Mouse (Mus musculus) forebrain, embryonic 13.5 days (tissue): ENCODE measurements around the gene Zg16. TPM values are rescaled to one million over a fixed set of nuclear protein-coding genes. Genes with fewer than 3 reads are reported as not detected.
A peak's percentile ranks its signal among the peaks of the same experiment; 100 is the strongest.
"Not testable (repeated sequence)": the region's sequence is repeated elsewhere in the genome, so short reads cannot be mapped to it uniquely, and the experiment has no call there.

Source experiments
- ATAC-seq: fragments of 200-750 bp; cut with Nextera tagmentation; 2 replicates; pipeline ENCODE4 v1.8.0; 2017
- H3K27ac ChIP-seq: fragments of 300-500 bp; sonication (generic); 2 replicates; pipeline ENCODE4 v1.5.1; 2015; ENCODE audit warnings: inconsistent platforms, mild to moderate bottlenecking, moderate library complexity
- H3K27me3 ChIP-seq: fragments of 300-500 bp; sonication (generic); 2 replicates; pipeline ENCODE4 v1.6.1; 2015; ENCODE audit warnings: mild to moderate bottlenecking, inconsistent platforms
- H3K36me3 ChIP-seq: fragments of 300-500 bp; sonication (generic); 2 replicates; pipeline ENCODE4 v1.6.1; 2015; ENCODE audit warnings: mild to moderate bottlenecking, inconsistent platforms; ENCODE audit not compliant: poor library complexity, severe bottlenecking
- H3K4me1 ChIP-seq: fragments of 300-500 bp; sonication (generic); 2 replicates; pipeline ENCODE4 v1.6.1; 2015; ENCODE audit warnings: inconsistent platforms
- H3K4me2 ChIP-seq: fragments of 300-500 bp; sonication (generic); 2 replicates; pipeline ENCODE4 v1.6.1; 2015; ENCODE audit warnings: inconsistent platforms, mild to moderate bottlenecking, moderate library complexity
- H3K4me3 ChIP-seq: fragments of 300-500 bp; sonication (generic); 2 replicates; pipeline ENCODE4 v1.5.1; 2015; ENCODE audit warnings: mild to moderate bottlenecking, inconsistent platforms
- H3K9ac ChIP-seq: fragments of 300-500 bp; sonication (generic); 2 replicates; pipeline ENCODE4 v1.6.1; 2015; ENCODE audit warnings: mild to moderate bottlenecking, inconsistent platforms
- H3K9me3 ChIP-seq: fragments of 300-500 bp; sonication (generic); replicated peaks from 2 replicates; pipeline ENCODE4 v1.6.1; 2016; ENCODE audit warnings: inconsistent platforms
- WGBS: fragments of 180-500 bp; shearing (Covaris S2); methylation state at CpG from one replicate; pipeline ENCODE4 v1.1.7; 2015; 5-methylcytosine and 5-hydroxymethylcytosine counted together
- polyA plus RNA-seq: library from polyadenylated mRNA; unstranded; fragments of >200 nt; fragmentation: Nextera tagmentation; extraction: Ambion mirVana; gene quantifications from 2 replicates; pipeline ENCODE4 v1.2.1, GENCODE M21; 2015

Gene Zg16
- polyA plus RNA-seq, result not detected in 2 replicates

- not testable (repeated sequence) for H3K27ac ChIP-seq, ATAC-seq, H3K4me1 ChIP-seq, H3K9me3 ChIP-seq, H3K4me2 ChIP-seq, H3K4me3 ChIP-seq, H3K36me3 ChIP-seq, H3K27me3 ChIP-seq, H3K9ac ChIP-seq
- 90% methylated on average over 6 of the region's 6 CpGs for WGBS
These were observed at the start of gene Zg16 for GRCm38 (mm10) chr7:127087278-127088010. TSS of gene Zg16 (minus strand) at chr7:127087328.

GRCm38 (mm10) chr7:127136181-127137071, 49.3 kb upstream of the Zg16 start:
- Histone ChIP-seq H3K4me2 (no peak overlapping the region), H3K9ac (no peak overlapping the region), H3K27me3 (peaks cover 4% of the 10 kb centered on the region; the same call in 1 of the 2 replicates), H3K36me3 (no peaks in the 10 kb centered on the region), H3K27ac (no peak overlapping the region), H3K4me3 (no peak overlapping the region), H3K4me1 (no peaks in the 10 kb centered on the region), H3K9me3 (no peaks in the 10 kb centered on the region)
- no peak for ATAC-seq
- 88% methylated on average over 22 of the region's 22 CpGs for WGBS

GRCm38 (mm10) chr7:127134821-127135447, 47.8 kb upstream of the Zg16 start:
- Histone ChIP-seq H3K9ac (no peak overlapping the region), H3K36me3 (no peaks in the 10 kb centered on the region), H3K4me2 (no peak overlapping the region), H3K9me3 (no peaks in the 10 kb centered on the region), H3K27ac (no peak overlapping the region), H3K27me3 (peaks cover 4% of the 10 kb centered on the region; the same call in 1 of the 2 replicates), H3K4me3 (no peak overlapping the region), H3K4me1 (no peaks in the 10 kb centered on the region)
- whole genome bisulfite sequencing, result 87% methylated on average over 11 of the region's 11 CpGs
- no peak for ATAC-seq

- H3K4me2 ChIP-seq, result no peak overlapping the region
- no peak overlapping the region for H3K4me3 ChIP-seq
- ATAC-seq, result no peak
- H3K9me3 ChIP-seq, result no peaks in the 10 kb centered on the region
- no peaks in the 10 kb centered on the region for H3K36me3 ChIP-seq
- H3K27ac ChIP-seq, result no peak overlapping the region
- H3K27me3 ChIP-seq, result peaks cover 4% of the 10 kb centered on the region; the same call in 1 of the 2 replicates
- 63% methylated on average over 5 of the region's 5 CpGs for WGBS
- H3K4me1 ChIP-seq, result no peaks in the 10 kb centered on the region
- no peak overlapping the region for H3K9ac ChIP-seq
These were observed 46.0 kb upstream of the Zg16 start for GRCm38 (mm10) chr7:127133125-127133524.

GRCm38 (mm10) chr7:127129638-127130037, 42.5 kb upstream of the Zg16 start:
- no peak for ATAC-seq

GRCm38 (mm10) chr7:127121911-127122270, 34.8 kb upstream of the Zg16 start, which contains the start of gene Qprt:
TSS of gene Qprt (minus strand) at chr7:127122226.
- ATAC-seq, result no peak
- H3K4me2 ChIP-seq, result peak within 1 kb of the TSS; percentile 10
- peaks cover 33% of the 10 kb centered on the region for H3K27me3 ChIP-seq
- no peak within 1 kb of the TSS for H3K4me3 ChIP-seq
- no peaks in the 10 kb centered on the region for H3K36me3 ChIP-seq
- peaks cover 7% of the 10 kb centered on the region for H3K4me1 ChIP-seq
- WGBS, result 11% methylated on average over 7 of the region's 7 CpGs
- H3K9ac ChIP-seq, result peak within 1 kb of the TSS; percentile 3; the same call in 1 of the 2 replicates
- no peak within 1 kb of the TSS for H3K27ac ChIP-seq
- H3K9me3 ChIP-seq, result no peaks in the 10 kb centered on the region

More at GRCm38 (mm10) chr7:127129638-127130037, 42.5 kb upstream of the Zg16 start:
- Histone ChIP-seq H3K36me3 (no peaks in the 10 kb centered on the region), H3K9ac (no peak overlapping the region), H3K9me3 (no peaks in the 10 kb centered on the region), H3K27ac (no peak overlapping the region), H3K4me1 (no peaks in the 10 kb centered on the region), H3K4me3 (no peak overlapping the region), H3K27me3 (peaks cover 4% of the 10 kb centered on the region; the same call in 1 of the 2 replicates), H3K4me2 (no peak overlapping the region)
- 11% methylated on average over 4 of the region's 4 CpGs for WGBS

- Histone ChIP-seq H3K27me3 (peaks cover 33% of the 10 kb centered on the region), H3K27ac (no peak overlapping the region), H3K4me1 (peaks cover 7% of the 10 kb centered on the region), H3K4me2 (peak overlapping the region; percentile 10), H3K9ac (peak overlapping the region; percentile 3; the same call in 1 of the 2 replicates), H3K4me3 (no peak overlapping the region), H3K9me3 (no peaks in the 10 kb centered on the region), H3K36me3 (no peaks in the 10 kb centered on the region)
- WGBS, result 8% methylated on average over 21 of the region's 21 CpGs
- ATAC-seq, result no peak
These were observed 34.2 kb upstream of the Zg16 start for GRCm38 (mm10) chr7:127121061-127121910.

GRCm38 (mm10) chr7:127118671-127119445, 31.7 kb upstream of the Zg16 start:
- WGBS, result 63% methylated on average over 14 of the region's 14 CpGs
- Histone ChIP-seq H3K36me3 (no peaks in the 10 kb centered on the region), H3K27me3 (peaks cover 33% of the 10 kb centered on the region), H3K27ac (no peak overlapping the region), H3K4me1 (peaks cover 7% of the 10 kb centered on the region), H3K4me3 (no peak overlapping the region), H3K9me3 (no peaks in the 10 kb centered on the region), H3K4me2 (no peak overlapping the region), H3K9ac (no peak overlapping the region)
- ATAC-seq, result no peak

GRCm38 (mm10) chr7:127117948-127118347, 30.8 kb upstream of the Zg16 start:
- WGBS, result 57% methylated on average over 5 of the region's 5 CpGs
- H3K36me3 ChIP-seq, result no peaks in the 10 kb centered on the region
- ATAC-seq, result no peak
- no peak overlapping the region for H3K9ac ChIP-seq
- no peak overlapping the region for H3K4me2 ChIP-seq
- H3K27me3 ChIP-seq, result peaks cover 33% of the 10 kb centered on the region
- no peak overlapping the region for H3K27ac ChIP-seq
- H3K9me3 ChIP-seq, result no peaks in the 10 kb centered on the region
- no peak overlapping the region for H3K4me3 ChIP-seq
- H3K4me1 ChIP-seq, result peaks cover 11% of the 10 kb centered on the region

GRCm38 (mm10) chr7:127116331-127116935, 29.3 kb upstream of the Zg16 start:
- Histone ChIP-seq H3K4me3 (no peak overlapping the region), H3K36me3 (no peaks in the 10 kb centered on the region), H3K9me3 (no peaks in the 10 kb centered on the region), H3K9ac (no peak overlapping the region; the same call in 1 of the 2 replicates), H3K4me1 (peaks cover 10% of the 10 kb centered on the region), H3K27me3 (peaks cover 20% of the 10 kb centered on the region), H3K27ac (no peak overlapping the region), H3K4me2 (no peak overlapping the region)
- WGBS, result 59% methylated on average over 11 of the region's 11 CpGs
- ATAC-seq, result no peak
